Mouse (Mus musculus) ovary, postnatal 36 days (tissue): Measurements from ENCODE around the gene Prrc2a.
"Not testable (repeated sequence)": the region's sequence is repeated elsewhere in the genome, so short reads cannot be mapped to it uniquely, and the experiment has no call there.

ENCODE experiments used
- DNase-seq: peaks from one replicate; pipeline ENCODE4 v3.0.0; 2022; ENCODE audit warnings: low spot score, mixed read lengths

The Prrc2a gene

GRCm38 (mm10) chr17:35133517-35133916 lies 31.2 kb downstream of the Prrc2a start:
- peak; percentile 3 for DNase-seq

- DNase-seq, result no peak
Measured at GRCm38 (mm10) chr17:35132174-35132560, 32.5 kb downstream of the Prrc2a start.

- no peak for DNase-seq
Measured at GRCm38 (mm10) chr17:35131500-35132173, 33.1 kb downstream of the Prrc2a start, which contains the start of gene Apom. Apom (minus strand) TSS chr17:35132050.

GRCm38 (mm10) chr17:35131038-35131437 lies 33.7 kb downstream of the Prrc2a start:
- DNase-seq, result no peak

GRCm38 (mm10) chr17:35128996-35129395 lies 35.7 kb downstream of the Prrc2a start:
- no peak for DNase-seq

- DNase-seq, result no peak
Measured at GRCm38 (mm10) chr17:35127017-35127416, 37.7 kb downstream of the Prrc2a start.

- peak; percentile 81 for DNase-seq
Measured at GRCm38 (mm10) chr17:35126206-35126611, 38.5 kb downstream of the Prrc2a start, which contains the start of gene D17H6S53E. D17H6S53E (plus strand) TSS chr17:35126373.

- no peak for DNase-seq
Measured at GRCm38 (mm10) chr17:35125578-35125977, 39.1 kb downstream of the Prrc2a start.

GRCm38 (mm10) chr17:35125081-35125480 lies 39.6 kb downstream of the Prrc2a start:
- no peak for DNase-seq

GRCm38 (mm10) chr17:35124261-35124896 lies 40.3 kb downstream of the Prrc2a start:
- not testable (repeated sequence) for DNase-seq

GRCm38 (mm10) chr17:35123287-35123686 lies 41.4 kb downstream of the Prrc2a start:
- not testable (repeated sequence) for DNase-seq

- no peak for DNase-seq
Measured at GRCm38 (mm10) chr17:35121871-35122303, 42.8 kb downstream of the Prrc2a start, which contains the start of gene Csnk2b. Csnk2b (minus strand) TSS chr17:35122053.

GRCm38 (mm10) chr17:35121143-35121799 lies 43.4 kb downstream of the Prrc2a start, which contains the start of gene Gpank1:
Gpank1 (plus strand) TSS chr17:35121455.
- peak; percentile 97 for DNase-seq

- DNase-seq, result no peak
Measured at GRCm38 (mm10) chr17:35120745-35121142, 44.0 kb downstream of the Prrc2a start.

GRCm38 (mm10) chr17:35115046-35116019 lies 49.4 kb downstream of the Prrc2a start, which contains the start of gene Ly6g5b:
Ly6g5b (minus strand) TSS chr17:35115428.
- no peak for DNase-seq

GRCm38 (mm10) chr17:35111774-35112173 lies 52.9 kb downstream of the Prrc2a start:
- no peak for DNase-seq

- DNase-seq, result no peak
Measured at GRCm38 (mm10) chr17:35108097-35108496, 56.6 kb downstream of the Prrc2a start, which contains the start of gene Ly6g5c. Ly6g5c (plus strand) TSS chr17:35108279.

- DNase-seq, result no peak
Measured at GRCm38 (mm10) chr17:35106522-35106921, 58.2 kb downstream of the Prrc2a start.

- DNase-seq, result peak; percentile 50
Measured at GRCm38 (mm10) chr17:35105740-35106389, 58.8 kb downstream of the Prrc2a start.

- no peak for DNase-seq
Measured at GRCm38 (mm10) chr17:35104754-35105153, 59.9 kb downstream of the Prrc2a start.

GRCm38 (mm10) chr17:35104079-35104478 lies 60.6 kb downstream of the Prrc2a start:
- no peak for DNase-seq
